Mouse (Mus musculus) liver, postnatal 0 days (tissue): ENCODE data around the gene Mthfd1. TPM values are rescaled to one million over a fixed set of nuclear protein-coding genes. Genes with fewer than 3 reads are reported as not detected.

Source experiments
- ATAC-seq: fragments of 200-750 bp; cut with Nextera tagmentation; 2 replicates; pipeline ENCODE4 v1.8.0; 2017; ENCODE audit warnings: mild to moderate bottlenecking, moderate library complexity
- DNase-seq: peaks from one replicate; pipeline ENCODE4 v3.0.0-alpha.2; 2016
- H3K27ac ChIP-seq: fragments of 300-500 bp; sonication (generic); 2 replicates; pipeline ENCODE4 v1.5.1; 2014; ENCODE audit warnings: antibody characterized with exemption, moderate library complexity, mild to moderate bottlenecking, low read depth
- H3K27me3 ChIP-seq: fragments of 300-500 bp; sonication (generic); 2 replicates; pipeline ENCODE4 v1.6.1; 2014; ENCODE audit warnings: low read length, control low read depth, mixed read lengths; ENCODE audit not compliant: insufficient read depth
- H3K36me3 ChIP-seq: fragments of 300-500 bp; sonication (generic); replicated peaks from 2 replicates; pipeline ENCODE4 v1.6.1; 2014; ENCODE audit warnings: mild to moderate bottlenecking, control low read depth, low read length, moderate library complexity, mixed read lengths; ENCODE audit not compliant: insufficient read depth
- H3K4me1 ChIP-seq: fragments of 300-500 bp; sonication (generic); 2 replicates; pipeline ENCODE4 v1.6.1; 2014; ENCODE audit warnings: antibody characterized with exemption, mild to moderate bottlenecking, control low read depth; ENCODE audit not compliant: insufficient read depth
- H3K4me2 ChIP-seq: fragments of 300-500 bp; sonication (generic); 2 replicates; pipeline ENCODE4 v1.6.1; 2014; ENCODE audit warnings: low read depth, mild to moderate bottlenecking, low read length, moderate library complexity, mixed read lengths
- H3K4me3 ChIP-seq: fragments of 300-500 bp; sonication (generic); 2 replicates; pipeline ENCODE4 v1.5.1; 2014; ENCODE audit warnings: low read depth, low read length
- H3K9ac ChIP-seq: fragments of 300-500 bp; sonication (generic); replicated peaks from 2 replicates; pipeline ENCODE4 v1.6.1; 2014; ENCODE audit warnings: mild to moderate bottlenecking, moderate library complexity
- H3K9me3 ChIP-seq: fragments of 300-500 bp; sonication (generic); 2 replicates; pipeline ENCODE4 v1.6.1; 2016; ENCODE audit warnings: mild to moderate bottlenecking, control low read depth, low read length, mixed read lengths
- CTCF ChIP-seq: sonication (generic); IDR thresholded peaks from 2 replicates; pipeline ENCODE4 v1.5.1; 2016; ENCODE audit warnings: antibody characterized with exemption, low read depth
- EP300 ChIP-seq: IDR thresholded peaks from 2 replicates; pipeline ENCODE4 v1.6.1; 2016; ENCODE audit warnings: antibody characterized with exemption, low read depth, mild to moderate bottlenecking
- WGBS: fragments of 180-500 bp; shearing (Covaris S2); extraction: QIAGEN DNeasy Blood & Tissue Kit; methylation state at CpG from one replicate; pipeline ENCODE4 v1.1.7; 2014; ENCODE audit not compliant: insufficient replicate concordance; 5-methylcytosine and 5-hydroxymethylcytosine counted together
- polyA plus RNA-seq: library from polyadenylated mRNA; unstranded; fragments of >200 nt; fragmentation: Nextera tagmentation; extraction: Ambion mirVana; gene quantifications from 2 replicates; pipeline ENCODE4 v1.2.1, GENCODE M21; 2015

The Mthfd1 gene
- polyA plus RNA-seq, 1 experiment from 2014 or later, result 63.0 TPM

DNA sequence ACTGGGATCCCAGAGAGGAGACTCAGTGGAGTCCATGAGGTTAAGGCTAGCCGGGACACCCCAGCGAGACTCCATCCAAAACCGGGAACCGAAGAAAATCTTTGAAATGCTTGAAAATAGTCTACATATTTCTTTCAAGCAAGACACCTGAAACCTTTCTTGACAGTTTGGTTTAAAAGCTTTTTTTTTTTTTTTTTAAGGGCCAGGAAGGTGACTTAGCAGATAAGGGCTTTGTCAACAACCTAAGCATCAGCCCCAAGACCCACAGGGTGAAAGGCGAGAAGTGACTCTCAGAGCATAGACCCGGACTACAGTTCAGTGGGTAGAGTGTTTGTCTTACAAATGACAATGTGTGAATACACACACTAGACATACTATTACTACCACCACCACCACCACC, 19.8 kb upstream of the Mthfd1 start:
- Histone ChIP-seq H3K36me3 (no peaks in the 10 kb centered on the region), H3K4me3 (no peak overlapping the region), H3K4me1 (peaks cover 3% of the 10 kb centered on the region; the same call in 1 of the 2 replicates), H3K9ac (no peak overlapping the region), H3K4me2 (no peak overlapping the region), H3K27me3 (no peaks in the 10 kb centered on the region), H3K27ac (no peak overlapping the region), H3K9me3 (no peaks in the 10 kb centered on the region)
- 85% methylated on average over 6 of the region's 6 CpGs for WGBS
- DNase-seq (no peak), ATAC-seq (no peak)
- no peak for TF ChIP-seq CTCF
- TF ChIP-seq EP300, result no peak

DNA sequence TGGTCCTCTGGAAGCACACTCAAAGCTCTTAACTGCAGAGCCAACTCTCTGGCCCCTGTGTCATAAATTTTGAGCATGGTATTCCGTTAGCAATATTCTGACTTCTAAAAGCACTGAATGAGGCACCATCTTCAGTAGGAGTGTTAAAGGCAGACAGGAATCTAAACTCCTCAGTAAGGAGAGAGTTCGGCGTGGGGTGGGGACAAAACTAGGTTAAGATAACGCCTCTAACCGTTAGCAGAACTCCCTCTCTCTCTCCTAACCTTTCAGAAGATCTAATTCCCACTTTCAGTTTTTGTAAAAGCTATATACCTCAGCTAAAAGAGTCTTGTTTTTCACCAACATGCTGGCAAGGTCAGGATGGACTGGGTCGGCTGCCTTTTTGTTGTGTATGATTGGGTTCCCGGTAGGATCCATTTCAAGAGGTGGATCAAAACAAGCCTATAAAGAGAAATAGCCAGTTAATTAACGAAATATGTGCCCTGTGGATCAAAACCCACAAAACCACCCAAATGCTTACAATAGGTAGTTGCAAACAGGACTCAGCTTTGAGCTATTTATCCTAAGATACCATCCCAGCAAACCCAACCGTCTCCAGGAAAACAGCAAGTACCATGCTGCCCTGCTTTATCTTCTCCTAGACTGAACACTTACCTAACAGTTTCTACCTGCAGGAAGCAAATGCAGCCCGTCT, 15.8 kb upstream of the Mthfd1 start:
- Histone ChIP-seq H3K9me3 (no peaks in the 10 kb centered on the region), H3K4me3 (no peak overlapping the region), H3K27me3 (no peaks in the 10 kb centered on the region), H3K4me2 (peak overlapping the region; percentile 13; the same call in 1 of the 2 replicates), H3K9ac (no peak overlapping the region), H3K4me1 (peaks cover 5% of the 10 kb centered on the region; the same call in 1 of the 2 replicates), H3K36me3 (no peaks in the 10 kb centered on the region), H3K27ac (no peak overlapping the region)
- 54% methylated on average over 10 of the region's 10 CpGs for WGBS
- DNase-seq (no peak), ATAC-seq (no peak)
- TF ChIP-seq CTCF (no peak), EP300 (no peak)

DNA sequence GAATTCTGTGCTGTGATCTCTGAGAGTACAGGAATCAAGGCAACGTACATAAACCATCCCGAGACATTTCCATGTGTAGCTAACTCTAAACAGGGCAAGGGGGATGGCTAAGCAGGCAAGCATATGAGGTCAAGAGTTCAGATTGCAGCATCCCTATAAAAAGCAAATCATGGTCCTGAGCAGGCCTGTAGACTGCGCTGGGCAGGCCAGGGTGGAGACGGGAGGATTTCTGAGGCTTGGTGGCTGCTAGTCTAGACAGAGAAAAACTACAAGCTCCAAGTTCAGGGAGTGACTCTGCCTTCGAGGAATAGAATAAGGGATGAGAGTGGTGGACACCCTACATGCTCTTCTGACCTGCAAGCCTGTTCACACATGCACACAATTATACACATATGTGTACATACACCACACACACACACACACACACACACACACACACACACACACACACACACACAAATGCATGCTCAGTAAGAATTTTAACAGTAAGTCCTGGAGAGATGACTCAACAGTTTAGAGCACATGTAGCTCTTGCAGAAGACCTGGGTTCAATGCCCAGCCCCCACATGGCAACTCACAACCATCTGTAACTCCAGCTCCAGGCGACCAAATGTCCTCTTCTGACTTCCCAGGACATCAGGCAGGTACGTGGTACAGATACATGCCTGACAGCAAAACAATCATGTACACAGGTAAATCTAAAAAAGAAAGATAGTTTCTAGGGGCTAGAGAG, 15.1 kb upstream of the Mthfd1 start:
- DNase-seq (no peak), ATAC-seq (peak; percentile 76)
- no peak overlapping the region for H3K4me2 ChIP-seq
- no peak for TF ChIP-seq EP300
- no peak for TF ChIP-seq CTCF
- H3K4me1 ChIP-seq, result peaks cover 5% of the 10 kb centered on the region; the same call in 1 of the 2 replicates
- H3K27ac ChIP-seq, result no peak overlapping the region
- no peaks in the 10 kb centered on the region for H3K27me3 ChIP-seq
- H3K4me3 ChIP-seq, result no peak overlapping the region
- H3K9ac ChIP-seq, result no peak overlapping the region
- 50% methylated on average over 7 of the region's 7 CpGs for WGBS
- no peaks in the 10 kb centered on the region for H3K36me3 ChIP-seq
- H3K9me3 ChIP-seq, result no peaks in the 10 kb centered on the region

DNA sequence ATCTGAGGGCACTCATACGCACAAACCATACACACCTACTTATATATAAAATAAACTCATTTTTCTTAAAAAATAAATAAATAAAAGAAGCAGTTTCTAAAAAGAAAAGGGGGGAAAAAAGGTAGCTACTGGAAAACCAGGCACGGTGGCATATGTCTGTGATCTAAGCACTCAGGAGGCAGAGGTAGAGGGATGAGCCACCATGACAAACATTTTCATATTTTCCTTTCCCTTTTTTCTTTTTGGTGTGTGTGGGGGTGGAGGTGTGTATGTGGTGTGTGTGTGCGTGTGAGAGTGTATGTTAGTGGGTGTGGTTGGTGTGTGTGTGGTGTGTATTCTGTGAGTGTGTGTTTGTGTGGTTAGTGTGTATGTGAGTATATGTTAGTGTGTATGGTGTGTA, 14.4 kb upstream of the Mthfd1 start:
- no peaks in the 10 kb centered on the region for H3K9me3 ChIP-seq
- WGBS, result 71% methylated on average over 3 of the region's 3 CpGs
- TF ChIP-seq EP300 (no peak), CTCF (no peak)
- DNase-seq (no peak), ATAC-seq (no peak)
- H3K36me3 ChIP-seq, result no peaks in the 10 kb centered on the region
- H3K4me1 ChIP-seq, result peaks cover 5% of the 10 kb centered on the region; the same call in 1 of the 2 replicates
- no peaks in the 10 kb centered on the region for H3K27me3 ChIP-seq
- H3K4me2 ChIP-seq, result 0 out of 2 replicates have a peak overlapping the region, but pooled peaks have one; percentile 14
- no peak overlapping the region for H3K4me3 ChIP-seq
- no peak overlapping the region for H3K9ac ChIP-seq
- peak overlapping the region; percentile 29; the same call in 1 of the 2 replicates for H3K27ac ChIP-seq

DNA sequence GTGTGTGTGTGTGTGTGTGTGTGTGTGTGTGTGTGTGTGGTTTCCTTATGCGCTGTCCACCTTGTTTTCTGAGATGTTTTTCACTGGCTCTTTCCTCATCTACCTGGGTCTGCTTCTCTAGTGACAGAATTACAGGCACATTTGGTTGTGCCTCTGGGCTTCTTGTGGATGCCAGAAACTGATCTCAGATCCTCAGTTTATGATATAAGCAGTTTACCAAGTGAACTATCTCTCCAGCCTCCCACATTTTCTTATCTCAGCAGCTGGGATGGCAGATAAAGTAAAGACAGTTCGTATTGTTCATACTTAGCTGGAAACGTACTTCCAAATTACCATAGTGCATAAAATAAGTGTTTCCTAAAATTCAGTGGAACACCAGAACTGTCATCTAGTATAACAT, 14.0 kb upstream of the Mthfd1 start:
- peaks cover 5% of the 10 kb centered on the region; the same call in 1 of the 2 replicates for H3K4me1 ChIP-seq
- ATAC-seq, result no peak
- H3K9ac ChIP-seq, result no peak overlapping the region
- 46% methylated on average over 3 of the region's 3 CpGs for WGBS
- H3K9me3 ChIP-seq, result no peaks in the 10 kb centered on the region
- TF ChIP-seq EP300, result peak; percentile 88
- TF ChIP-seq CTCF, result no peak
- no peaks in the 10 kb centered on the region for H3K27me3 ChIP-seq
- 0 out of 2 replicates have a peak overlapping the region, but pooled peaks have one; percentile 14 for H3K4me2 ChIP-seq
- no peak overlapping the region for H3K4me3 ChIP-seq
- H3K36me3 ChIP-seq, result no peaks in the 10 kb centered on the region
- peak overlapping the region; percentile 29; the same call in 1 of the 2 replicates for H3K27ac ChIP-seq
- no peak for DNase-seq

DNA sequence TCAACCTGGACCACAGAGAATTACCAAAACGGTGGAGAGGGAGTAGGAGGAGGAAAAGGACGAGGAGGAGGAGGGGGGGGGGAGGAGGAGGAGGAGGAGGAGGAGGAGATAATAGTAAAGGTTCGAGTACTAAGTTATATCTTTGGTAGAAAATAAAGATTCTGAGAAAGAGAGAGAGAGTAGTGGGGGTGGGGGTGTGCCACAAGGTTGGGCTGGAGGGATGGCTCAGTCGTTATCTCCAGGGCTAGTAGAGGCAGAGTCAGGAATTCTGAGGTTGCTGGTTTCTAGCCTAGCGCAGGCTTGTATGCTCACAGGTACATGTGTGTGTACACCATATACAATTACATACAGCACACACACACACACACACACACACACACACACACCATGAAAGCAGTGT, 13.3 kb upstream of the Mthfd1 start:
- H3K27me3 ChIP-seq, result no peaks in the 10 kb centered on the region
- no peak for DNase-seq
- 47% methylated on average over 5 of the region's 5 CpGs for WGBS
- H3K36me3 ChIP-seq, result no peaks in the 10 kb centered on the region
- H3K4me2 ChIP-seq, result peak overlapping the region; percentile 14; the same call in 1 of the 2 replicates
- H3K27ac ChIP-seq, result 0 out of 2 replicates have a peak overlapping the region, but pooled peaks have one; percentile 29
- H3K4me3 ChIP-seq, result no peak overlapping the region
- ATAC-seq, result no peak
- no peaks in the 10 kb centered on the region for H3K9me3 ChIP-seq
- H3K9ac ChIP-seq, result no peak overlapping the region
- H3K4me1 ChIP-seq, result peaks cover 5% of the 10 kb centered on the region; the same call in 1 of the 2 replicates
- no peak for TF ChIP-seq CTCF
- no peak for TF ChIP-seq EP300
